Mouse (Mus musculus) lung, postnatal 0 days (tissue): Measurements from ENCODE around the gene Gfod2.

Source experiments
- CTCF ChIP-seq: IDR thresholded peaks from 2 replicates; pipeline ENCODE4 v1.5.1; 2016; ENCODE audit warnings: antibody characterized with exemption, mild to moderate bottlenecking
- EP300 ChIP-seq: IDR thresholded peaks from 2 replicates; pipeline ENCODE4 v1.6.1; 2016; ENCODE audit warnings: antibody characterized with exemption, mild to moderate bottlenecking, control low read depth

DNA sequence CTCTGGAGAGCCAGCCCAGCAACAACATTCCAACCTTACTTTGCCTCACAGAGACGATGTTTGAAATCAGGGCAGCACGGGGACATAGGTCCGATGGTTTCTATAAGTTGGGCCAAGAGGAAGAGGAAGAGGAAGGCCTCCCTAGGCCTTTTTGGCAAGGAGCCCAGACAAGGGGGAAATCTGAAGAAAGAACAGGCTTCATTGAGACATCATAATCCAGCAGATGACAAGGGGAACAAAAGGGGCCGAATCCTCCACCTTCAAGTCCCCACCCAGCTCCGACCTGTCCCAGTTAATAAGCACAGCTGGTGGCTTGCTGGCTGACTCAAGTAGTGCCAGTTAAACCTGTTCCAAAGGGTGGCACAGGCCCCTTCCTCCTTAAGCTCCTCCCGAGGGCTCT is 43.4 kb downstream of the Gfod2 start:
- TF ChIP-seq CTCF (no peak), EP300 (peak; percentile 51; the same call in 1 of the 2 replicates)
